Comparison of ENCODE assay signal across 9 mouse cellular contexts in the genomic region with DNA sequence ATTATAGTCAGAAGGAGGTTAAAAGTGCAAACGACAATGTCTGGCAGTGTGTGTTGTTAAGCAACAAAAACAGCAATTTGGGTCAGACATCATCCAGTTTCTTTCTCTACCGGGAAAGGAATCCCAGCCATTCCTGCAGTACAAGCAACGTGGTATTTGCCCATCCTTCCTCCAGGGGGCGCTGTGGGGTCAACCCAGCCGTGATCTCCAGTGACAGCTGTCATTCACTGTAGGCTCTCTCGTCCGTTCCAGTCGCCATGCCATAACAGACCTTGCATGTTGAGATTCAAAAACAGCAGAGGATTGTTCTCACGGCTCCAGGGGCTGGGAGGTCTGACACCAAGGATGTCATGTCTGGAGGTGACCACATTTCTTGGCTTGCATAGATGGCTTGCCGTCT.
DNase-seq lines count a peak whose midpoint lies in the region.
"Had no signal": no experiment of that assay in that cellular context is flagged by ENCODE, and none has a peak within 500 bp of the region (broad histone marks: within the 10 kb centered on the region; RNA-seq: fewer than 3 reads in every experiment).

No protein-coding gene starts in this region.

- H3K9me3 ChIP-seq in embryonic facial prominence, embryonic 10.5 days: no peaks in the 10 kb centered on the region

- H3K27me3 ChIP-seq in embryonic facial prominence, embryonic 10.5 days (replicated peaks; ENCODE audit: low read depth, poor library complexity, severe bottlenecking): no peaks in the 10 kb centered on the region

- no peak overlapping the region for H3K27ac ChIP-seq in embryonic facial prominence, embryonic 10.5 days (replicated peaks)
- H3K27ac ChIP-seq: macrophage had no signal

- no peak overlapping the region for H3K4me3 ChIP-seq in embryonic facial prominence, embryonic 10.5 days

- 41% methylated on average over 10 of the region's 10 CpGs for WGBS in embryonic facial prominence, embryonic 10.5 days

- no peaks in the 10 kb centered on the region for H3K36me3 ChIP-seq in embryonic facial prominence, embryonic 10.5 days (replicated peaks)

- DNase-seq in heart, adult 11 months: peak; percentile 76
- DNase-seq in heart, adult 8-10 months (ENCODE audit: low spot score): no peak
- DNase-seq in right cerebral cortex, postnatal 14 days: peak; percentile 29
- DNase-seq in right cerebral cortex, postnatal 25 days: no peak
- peak; percentile 60 for DNase-seq in embryonic facial prominence, embryonic 10.5 days (ENCODE audit: low spot score)
- peak; percentile 53 for DNase-seq in lung, postnatal 25 days (ENCODE audit: low spot score)
- no peak for DNase-seq in MN1 (ENCODE audit: low spot score)
- DNase-seq in urinary bladder, postnatal 36 days (ENCODE audit: low spot score in 2 of 2): no peak

- no peaks in the 10 kb centered on the region for H3K4me1 ChIP-seq in embryonic facial prominence, embryonic 10.5 days

Comparison
In these comparisons a context has a peak if more than half of its experiments do, and no peak if none do; other contexts are left out.
1. DNase-seq: peak in heart, adult 11 months (single experiment), right cerebral cortex, postnatal 14 days (single experiment), embryonic facial prominence, embryonic 10.5 days (single experiment) and lung, postnatal 25 days (single experiment); none in heart, adult 8-10 months (single experiment), right cerebral cortex, postnatal 25 days (single experiment), MN1 (single experiment) and urinary bladder, postnatal 36 days (0 of 2).